Mouse (Mus musculus) liver, adult 2 months (tissue): ENCODE measurements around the gene H2-Q10.

Source experiments
- CTCF ChIP-seq: fragments of 200-500 bp; IDR thresholded peaks from 2 replicates; pipeline ENCODE4 v1.5.1; 2011; ENCODE audit warnings: low read depth, low read length, control low read depth
- POLR2A ChIP-seq: fragments of 200-500 bp; IDR thresholded peaks from 2 replicates; pipeline ENCODE4 v1.6.1; 2011; ENCODE audit warnings: low read length, control low read depth; ENCODE audit not compliant: insufficient read depth; ENCODE audit errors: extremely low read depth

DNA sequence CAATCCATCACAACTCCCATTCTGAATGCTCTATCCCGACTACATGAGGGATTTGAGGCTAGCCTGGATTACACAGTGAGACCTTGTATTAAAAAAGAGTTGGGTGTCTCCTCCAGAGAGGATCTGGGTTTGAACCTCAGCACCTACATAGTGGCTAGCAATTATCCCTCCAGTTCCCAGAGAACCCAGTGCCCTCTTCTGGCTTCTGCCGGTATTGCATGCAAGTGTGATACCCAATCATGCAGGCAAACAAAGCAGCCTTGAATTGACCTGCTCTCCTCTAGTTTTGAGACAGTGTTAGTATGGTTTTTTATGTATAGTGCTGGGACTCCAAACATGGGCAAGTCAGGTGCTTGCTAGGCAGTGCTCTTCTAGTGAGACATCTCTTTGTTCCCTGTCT, 44.0 kb downstream of the H2-Q10 start:
- TF ChIP-seq POLR2A (no peak), CTCF (peak; percentile 73)
